Mouse (Mus musculus) layer of hippocampus, adult 8-10 months (tissue): Measurements from ENCODE around the gene C1qtnf5. TPM values are rescaled to one million over a fixed set of nuclear protein-coding genes. Genes with fewer than 3 reads are reported as not detected.

ENCODE experiments used
- DNase-seq, 2 experiments: peaks; one replicate each; pipeline ENCODE4 v3.0.0; 2022; ENCODE audit warnings: low spot score in 2 of 2
- total RNA-seq, 4 experiments: library from RNA; stranded (reverse); gene quantifications; 2 replicates each; pipeline ENCODE4 v1.2.4; 2022

C1qtnf5 gene
- total RNA-seq, 4 experiments from 2014 or later = 14.6 to 23.4 (median 18.8) TPM

GRCm38 (mm10) chr9:44078955-44079756 is 27.9 kb upstream of the C1qtnf5 start:
- DNase-seq = no peak

- DNase-seq = no peak
Observed at GRCm38 (mm10) chr9:44079997-44080780, 26.9 kb upstream of the C1qtnf5 start.

GRCm38 (mm10) chr9:44080953-44081352 is 26.1 kb upstream of the C1qtnf5 start:
- no peak for DNase-seq

GRCm38 (mm10) chr9:44081581-44081980 is 25.5 kb upstream of the C1qtnf5 start:
- no peak for DNase-seq

GRCm38 (mm10) chr9:44082266-44082665 is 24.8 kb upstream of the C1qtnf5 start:
- DNase-seq = no peak

GRCm38 (mm10) chr9:44083392-44084121 is 23.5 kb upstream of the C1qtnf5 start:
- peak; percentile 77 to 82 for DNase-seq

GRCm38 (mm10) chr9:44084236-44084635 is 22.8 kb upstream of the C1qtnf5 start:
- no peak for DNase-seq

GRCm38 (mm10) chr9:44084659-44085229 is 22.3 kb upstream of the C1qtnf5 start:
- DNase-seq = peak; percentile 80 to 84

- DNase-seq = no peak
Observed at GRCm38 (mm10) chr9:44085276-44085675, 21.8 kb upstream of the C1qtnf5 start.

- peak; percentile 72 to 82 for DNase-seq
Observed at GRCm38 (mm10) chr9:44085741-44086665, 21.0 kb upstream of the C1qtnf5 start.

GRCm38 (mm10) chr9:44086960-44087359 is 20.1 kb upstream of the C1qtnf5 start:
- DNase-seq = no peak

- DNase-seq = no peak
Observed at GRCm38 (mm10) chr9:44087761-44088455, 19.1 kb upstream of the C1qtnf5 start.

- no peak for DNase-seq
Observed at GRCm38 (mm10) chr9:44088877-44089608, 18.0 kb upstream of the C1qtnf5 start.

- DNase-seq = peak in 1 of 2 experiments; percentile 80
Observed at GRCm38 (mm10) chr9:44093612-44094503, 13.2 kb upstream of the C1qtnf5 start.

- DNase-seq = no peak
Observed at GRCm38 (mm10) chr9:44094737-44095136, 12.3 kb upstream of the C1qtnf5 start.

- no peak for DNase-seq
Observed at GRCm38 (mm10) chr9:44095781-44096180, 11.3 kb upstream of the C1qtnf5 start.

- peak in 1 of 2 experiments; percentile 73 for DNase-seq
Observed at GRCm38 (mm10) chr9:44096536-44096935, 10.5 kb upstream of the C1qtnf5 start.

- no peak for DNase-seq
Observed at GRCm38 (mm10) chr9:44101490-44101889, 5.6 kb upstream of the C1qtnf5 start, which contains the start of gene Mfrp. Gene Mfrp (plus strand): TSS chr9:44101729.
